Mouse (Mus musculus) left cerebral cortex, adult 8-10 months (tissue): ENCODE results near the gene Styx. TPM values are rescaled to one million over a fixed set of nuclear protein-coding genes. Genes with fewer than 3 reads are reported as not detected.

Experiments
- DNase-seq, 2 experiments: peaks; one replicate each; pipeline ENCODE4 v3.0.0; 2022; ENCODE audit warnings: low spot score in 2 of 2
- total RNA-seq, 4 experiments: library from RNA; stranded (reverse); gene quantifications; 2 replicates each; pipeline ENCODE4 v1.2.4; 2022

Styx gene
- total RNA-seq, 4 experiments from 2014 or later: 13.7 to 20.5 (median 18.9) TPM

DNA sequence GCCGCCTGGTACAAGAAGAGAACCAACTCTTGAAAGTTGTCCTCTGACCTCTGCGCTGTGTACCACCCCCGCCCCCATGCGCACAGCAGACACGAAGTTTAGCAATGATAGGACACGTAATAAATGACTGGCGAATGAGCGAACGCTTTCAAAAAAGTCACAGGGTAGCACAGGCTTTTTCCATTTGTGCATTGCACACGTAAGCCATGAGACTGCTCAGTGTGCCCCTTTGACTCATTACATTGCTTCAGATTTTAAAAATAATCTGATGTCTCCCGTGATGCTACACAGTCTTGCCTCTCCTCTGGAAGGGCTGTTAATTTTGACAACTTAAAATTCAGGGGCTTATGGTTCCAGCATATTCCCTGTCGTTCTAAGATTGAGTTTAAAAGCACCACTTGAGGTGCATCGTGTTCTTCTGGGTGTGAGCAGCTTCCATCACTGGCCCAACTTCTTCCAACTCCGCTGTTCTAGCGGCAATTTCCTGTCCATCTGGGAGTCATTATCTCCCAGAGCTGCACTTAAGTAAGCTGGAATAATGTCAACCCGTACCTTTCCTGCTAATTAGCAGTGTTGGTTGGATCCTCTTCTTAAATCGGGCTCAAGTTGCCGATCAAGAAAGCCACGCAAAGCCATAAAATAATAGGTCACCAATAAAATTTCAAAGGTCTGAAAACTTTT is 87.5 kb downstream of the Styx start:
- no peak for DNase-seq

DNA sequence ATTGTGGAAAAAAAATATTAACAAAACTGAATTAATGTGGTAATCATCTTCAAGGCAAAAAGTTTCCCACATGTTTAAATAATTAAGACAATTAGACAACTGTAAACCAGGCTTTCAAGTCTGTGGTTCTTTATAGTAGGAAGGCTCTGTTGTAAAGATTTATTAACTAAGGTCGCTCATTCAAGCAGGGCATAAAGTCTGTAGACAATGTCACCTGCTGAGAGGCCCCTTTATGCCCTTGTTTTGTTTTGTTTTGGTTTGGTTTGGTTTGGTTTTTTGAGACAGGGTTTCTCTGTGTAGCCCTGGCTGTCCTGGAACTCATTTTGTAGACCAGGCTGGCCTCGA is 88.0 kb downstream of the Styx start:
- DNase-seq: no peak

DNA sequence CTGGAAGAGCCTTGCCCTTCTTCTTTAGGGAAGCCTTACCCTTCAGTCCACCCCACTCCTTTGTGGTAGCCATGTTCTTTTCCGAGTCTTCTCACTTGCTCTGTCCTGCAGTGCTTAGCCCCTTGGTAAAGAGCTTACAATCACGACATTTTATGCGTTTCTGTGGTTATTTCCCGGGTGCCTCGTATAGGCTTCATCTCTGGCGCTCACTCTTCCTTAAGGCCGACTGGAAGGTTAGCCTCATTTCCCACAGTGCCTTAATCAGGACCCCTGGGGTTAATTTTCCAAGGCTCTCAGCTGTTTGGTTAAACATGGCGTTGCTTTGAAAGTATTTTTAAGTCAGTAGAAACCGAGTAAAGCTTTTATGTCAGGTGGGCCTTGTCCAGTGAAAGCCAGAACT is 88.5 kb downstream of the Styx start:
- DNase-seq: no peak

DNA sequence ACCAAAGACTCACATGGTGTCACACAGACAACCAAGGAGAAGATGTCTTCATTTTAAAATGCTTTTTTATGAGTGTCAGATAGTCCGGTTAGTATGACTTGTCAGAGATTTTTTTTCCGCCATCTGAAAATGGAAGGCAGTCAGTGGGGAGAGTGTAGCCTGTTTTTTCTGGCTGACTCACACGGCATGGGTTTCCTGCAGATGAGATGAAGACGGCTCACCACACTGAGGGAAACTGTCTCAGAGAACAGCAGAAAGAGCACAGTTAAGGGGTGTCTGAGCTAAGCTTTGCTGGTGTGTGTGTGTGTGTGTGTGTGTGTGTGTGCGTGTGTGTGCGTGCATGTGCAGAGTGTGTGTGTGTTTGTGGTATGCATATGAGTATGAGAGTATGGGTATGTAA is 90.4 kb downstream of the Styx start:
- DNase-seq: no peak

DNA sequence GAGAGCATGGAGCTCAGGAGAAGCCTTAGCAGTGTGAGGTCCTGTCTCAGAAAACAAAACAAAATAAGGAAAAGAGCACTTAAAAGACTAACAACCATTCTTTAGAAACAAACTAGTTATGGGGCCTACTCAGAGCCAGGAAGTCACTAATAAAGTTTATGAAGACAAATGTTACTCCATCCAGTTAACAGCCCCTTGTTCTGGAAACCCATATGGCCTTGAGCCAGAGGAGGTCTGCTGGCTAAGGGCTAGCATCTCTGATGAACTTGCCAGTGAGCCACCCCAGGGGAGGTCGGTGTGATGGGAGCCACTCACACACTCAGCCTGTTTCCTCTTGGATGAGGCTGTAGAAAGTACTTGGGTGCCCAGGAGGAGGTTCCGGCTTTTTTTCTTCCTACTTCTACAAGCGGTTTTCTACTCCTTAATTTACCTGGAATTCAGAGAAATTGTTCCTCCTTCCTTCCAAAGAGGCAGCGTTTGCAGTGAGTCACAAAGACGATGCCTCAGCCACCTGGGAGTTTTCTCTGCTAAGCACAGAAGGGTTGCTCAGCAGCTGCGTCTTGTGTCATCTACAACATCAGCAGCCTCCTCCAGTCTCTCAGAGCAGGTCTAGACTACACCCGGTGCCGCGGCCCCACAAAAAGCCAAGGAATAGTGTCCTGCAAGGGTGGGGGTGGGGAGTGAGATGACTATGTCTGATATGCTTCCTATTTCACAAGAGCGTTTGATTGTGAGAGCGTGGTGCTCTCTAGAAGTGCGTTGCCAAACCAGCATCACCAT is 92.1 kb downstream of the Styx start:
- no peak for DNase-seq

DNA sequence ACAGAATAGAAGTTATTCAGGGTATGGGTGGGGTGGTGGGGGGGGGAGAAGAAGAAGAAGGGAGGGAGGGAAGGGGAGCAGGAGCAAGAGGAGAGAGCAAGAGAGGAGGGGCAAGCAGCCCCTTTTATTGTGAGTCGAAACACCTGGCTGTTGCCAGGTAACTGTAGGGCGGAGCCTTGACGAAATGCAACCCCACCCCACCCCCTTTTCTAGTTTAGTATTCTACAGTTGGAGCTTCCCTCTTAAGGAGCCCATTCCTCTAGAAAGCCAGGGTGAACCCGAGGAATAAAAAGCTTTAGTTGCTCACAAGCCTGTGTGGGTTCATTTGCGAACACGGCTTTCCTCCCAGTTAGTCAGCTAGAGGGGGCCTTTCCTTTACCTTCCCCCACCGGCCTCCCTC is 94.0 kb downstream of the Styx start:
- no peak for DNase-seq

DNA sequence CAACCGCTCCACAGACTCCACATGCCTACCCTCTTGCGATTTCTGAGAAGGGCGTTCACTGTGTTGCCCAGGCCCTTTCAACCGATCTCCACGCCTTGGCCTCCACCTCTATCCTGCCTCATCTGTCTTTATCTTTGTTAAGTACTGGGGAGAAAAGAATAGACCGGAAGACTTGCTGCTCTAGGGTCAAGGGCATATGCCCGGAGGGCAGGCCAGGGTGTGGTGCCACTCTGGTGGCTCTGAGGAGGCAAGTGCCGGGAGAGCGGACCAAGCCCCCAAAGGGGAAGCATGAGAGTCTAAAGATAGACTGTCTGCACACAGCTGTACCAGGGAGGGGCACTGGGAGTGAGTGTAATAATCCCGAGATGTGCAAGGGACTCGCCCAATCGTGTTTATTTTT is 94.6 kb downstream of the Styx start:
- DNase-seq: no peak

DNA sequence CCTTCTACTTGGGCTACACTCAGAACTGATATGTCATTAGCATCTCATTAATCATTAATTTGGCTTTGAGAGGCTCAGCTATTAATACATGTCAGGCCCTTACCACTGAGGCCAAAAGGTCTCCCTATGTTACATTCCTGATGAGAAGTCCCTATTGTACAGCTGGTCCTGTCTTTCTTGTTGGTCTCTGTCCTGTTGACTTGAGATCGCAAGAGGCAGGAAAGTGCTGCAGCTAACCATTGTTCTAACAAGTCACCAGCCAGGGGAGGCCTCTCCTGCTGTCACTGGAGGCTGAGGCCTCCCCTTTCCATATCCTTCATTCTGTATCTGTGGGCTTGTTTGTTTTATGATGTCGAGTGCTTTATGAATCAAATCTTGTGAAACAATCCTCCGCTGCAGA is 95.9 kb downstream of the Styx start:
- no peak for DNase-seq

DNA sequence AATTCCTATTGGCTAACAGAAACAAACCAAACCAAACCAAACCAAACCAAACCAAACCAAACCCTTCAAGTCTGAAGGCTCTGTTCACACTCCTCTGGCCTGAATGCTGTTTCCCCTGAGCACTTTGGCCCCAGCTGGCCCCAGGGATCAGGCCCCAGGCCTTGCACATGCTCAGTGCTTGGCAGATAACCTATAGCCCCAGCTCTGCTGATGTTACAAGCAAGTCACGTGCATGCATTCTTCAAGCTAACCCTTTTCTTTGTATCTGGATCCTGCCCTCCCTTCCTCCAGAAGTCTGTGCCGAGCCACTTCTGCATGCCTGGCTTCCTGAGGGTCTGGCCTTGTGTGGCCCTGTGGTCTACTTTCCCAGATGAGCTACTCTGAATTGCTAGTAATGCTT is 100.2 kb downstream of the Styx start:
- DNase-seq: no peak

DNA sequence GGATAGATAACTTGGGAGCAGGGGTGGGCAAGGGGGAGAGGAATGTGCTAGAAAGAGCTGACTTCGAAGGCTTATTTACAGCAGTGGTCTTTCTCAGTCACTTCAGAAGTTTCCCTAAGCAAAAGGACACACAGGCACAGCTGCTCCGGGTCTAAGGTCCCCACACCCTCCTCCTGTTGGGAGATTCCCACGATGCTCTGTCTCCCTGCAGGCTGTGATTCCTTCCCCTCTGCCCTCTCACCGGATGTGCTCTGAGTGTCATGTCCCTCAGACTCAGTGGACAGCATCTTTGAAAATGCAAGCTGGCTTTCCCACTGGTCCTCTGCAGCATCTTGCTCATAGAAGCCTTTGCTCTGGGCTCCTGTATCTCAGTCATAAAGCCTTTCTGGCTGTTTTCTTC is 101.3 kb downstream of the Styx start:
- DNase-seq: no peak

DNA sequence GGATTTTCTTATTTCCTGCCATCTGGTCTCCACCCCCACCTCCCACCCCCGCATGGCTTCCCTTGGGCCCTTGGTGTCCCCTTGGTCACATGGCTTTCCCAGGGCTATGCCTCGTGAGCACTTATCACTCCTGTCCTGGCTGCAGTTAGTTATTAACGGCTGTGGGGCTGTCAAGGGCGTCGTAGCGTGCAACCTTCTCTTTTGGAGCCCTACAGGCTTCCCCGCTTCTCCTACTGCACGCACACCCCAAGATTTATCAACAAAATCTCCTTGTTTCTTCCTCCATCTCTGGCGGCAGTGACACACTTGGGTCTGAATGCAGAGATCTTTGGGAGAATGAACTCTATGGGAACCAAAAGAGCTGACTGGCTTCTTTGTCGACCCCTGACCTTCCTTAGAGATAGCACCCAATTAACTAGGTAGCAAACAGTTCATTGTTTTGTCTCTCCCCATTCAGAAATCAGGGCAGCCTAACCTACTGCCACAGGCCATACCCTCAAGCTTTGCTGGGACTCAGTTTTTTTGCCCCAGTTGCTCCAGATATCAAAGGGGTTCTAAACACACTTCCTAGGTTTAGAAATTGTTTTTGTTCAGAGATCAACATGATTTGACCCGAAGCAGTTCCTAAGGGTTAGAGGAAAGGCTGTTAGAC is 102.1 kb downstream of the Styx start:
- DNase-seq: no peak

DNA sequence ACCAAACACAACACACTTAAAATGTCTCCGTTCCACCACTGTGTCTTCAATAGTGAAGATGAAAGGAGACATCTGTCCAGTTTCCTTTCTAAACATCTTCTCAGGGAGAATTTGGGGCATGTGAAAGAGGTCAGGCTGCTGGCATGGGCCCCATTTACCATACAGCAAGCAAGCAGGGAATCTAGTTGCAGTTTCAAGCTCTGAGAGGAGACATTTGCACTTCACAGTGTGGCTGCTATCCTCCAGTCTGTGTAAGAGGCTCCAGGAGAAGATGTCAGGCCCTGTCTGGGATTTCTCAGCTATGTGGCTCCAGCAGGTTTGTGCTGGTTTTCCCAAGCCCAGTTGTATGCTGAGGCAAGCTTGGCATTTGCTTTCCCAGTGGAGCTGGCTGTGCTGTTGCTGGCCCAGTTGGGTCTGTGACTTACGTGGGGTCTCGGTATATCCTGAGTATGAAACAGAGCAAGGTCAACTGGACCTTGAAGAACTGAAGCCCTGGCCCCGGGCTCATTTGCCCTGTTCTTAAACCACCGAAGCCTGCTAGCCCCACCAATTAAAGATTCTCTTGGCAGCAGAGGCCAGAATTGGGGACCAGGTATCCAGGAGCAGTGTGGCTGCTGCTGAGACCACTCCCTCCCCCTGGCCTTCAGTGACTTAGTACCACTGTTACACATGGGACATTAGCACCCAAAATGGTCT is 102.8 kb downstream of the Styx start:
- DNase-seq: no peak

DNA sequence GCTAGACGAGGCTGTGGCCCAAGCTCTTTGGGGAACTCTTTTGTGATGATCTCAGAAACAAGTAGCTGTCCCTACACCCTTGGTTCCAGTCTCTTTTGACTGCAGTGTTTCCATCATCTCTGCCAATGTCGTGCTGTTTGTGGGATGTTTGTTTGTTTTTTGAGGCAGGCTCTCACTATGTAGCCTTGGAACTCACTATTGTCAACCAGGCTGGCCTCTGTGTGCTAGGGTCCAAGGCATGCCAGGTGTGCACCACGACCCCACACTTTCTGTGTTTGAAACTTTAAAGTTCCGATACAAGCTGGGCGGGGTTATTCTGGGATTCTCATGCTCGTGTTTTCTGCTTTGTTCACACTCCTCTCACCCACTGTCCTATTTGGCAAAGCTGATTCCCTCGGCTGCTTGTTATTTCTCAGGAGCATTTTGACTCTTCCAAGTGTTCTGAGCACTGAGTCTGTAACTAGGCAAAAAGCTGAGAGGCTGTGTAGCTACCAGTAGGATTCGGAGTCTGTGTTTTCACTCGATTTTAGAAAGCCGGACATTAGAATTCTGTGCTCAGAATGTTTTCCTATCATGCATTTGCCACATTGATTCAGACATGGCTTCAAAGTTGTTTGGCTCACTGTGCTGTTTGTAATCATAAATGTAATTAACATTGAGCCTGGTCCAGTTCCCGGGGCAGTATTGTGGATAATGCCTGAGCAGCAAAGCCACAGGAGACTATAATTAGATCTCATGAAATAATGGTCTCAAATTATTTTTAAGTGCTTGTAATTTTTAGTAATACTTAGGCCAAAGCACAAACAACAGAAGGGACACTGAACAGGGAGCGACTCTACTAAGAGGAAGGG is 105.0 kb downstream of the Styx start:
- DNase-seq: no peak

DNA sequence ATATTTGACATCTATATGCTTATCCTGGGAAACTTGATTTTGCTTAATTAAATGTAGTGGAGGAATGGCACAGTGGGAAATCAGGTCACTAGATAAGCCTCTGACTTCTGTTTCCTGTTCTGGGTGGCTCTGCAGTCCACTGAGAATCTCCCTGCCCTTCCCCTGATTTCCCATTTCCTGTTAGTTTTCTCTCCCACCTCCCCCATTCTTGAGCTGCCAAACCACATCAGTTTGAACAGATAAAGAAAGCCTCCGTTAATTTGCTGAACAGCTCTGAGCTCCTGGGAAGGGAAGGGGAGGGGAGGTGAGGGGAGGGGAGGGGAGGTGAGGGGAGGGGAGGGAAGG is 105.6 kb downstream of the Styx start:
- no peak for DNase-seq

DNA sequence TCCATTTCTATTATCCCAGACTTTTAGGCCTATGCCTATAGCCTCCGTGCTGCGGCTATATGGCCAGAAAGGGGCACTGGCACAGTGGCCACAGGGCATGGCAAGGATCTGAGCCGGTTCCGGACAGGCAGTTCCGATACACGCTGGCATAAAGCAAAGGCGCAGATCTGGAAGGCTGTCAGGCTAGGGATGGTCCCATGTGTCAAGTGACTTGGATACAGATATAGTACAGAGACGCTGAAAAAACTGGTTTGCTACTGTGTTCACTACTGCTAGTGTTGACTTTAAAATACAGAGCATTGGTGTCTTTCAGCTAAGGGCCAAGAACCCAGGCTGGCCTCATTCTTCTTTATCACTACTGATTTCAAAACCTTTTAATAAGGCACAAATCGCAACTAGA is 106.1 kb downstream of the Styx start:
- no peak for DNase-seq

DNA sequence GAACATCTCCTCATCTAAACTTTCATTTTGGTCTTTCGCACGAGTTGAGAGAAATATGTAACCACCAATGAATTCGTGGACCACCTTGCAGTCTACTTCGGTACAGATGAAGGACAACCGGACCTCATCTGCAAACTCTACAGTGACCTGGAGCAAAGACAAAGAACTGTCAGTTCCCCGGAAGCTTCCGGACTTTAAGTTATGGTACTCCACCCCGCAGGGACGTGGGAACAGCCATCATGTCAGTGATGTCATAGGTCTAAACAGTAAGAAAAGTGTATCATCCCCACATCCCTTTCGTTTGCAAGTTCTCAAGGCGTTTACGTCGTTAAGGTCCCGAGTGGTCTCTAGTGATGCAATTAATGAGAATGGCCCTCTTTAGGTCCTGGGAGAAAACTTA is 109.0 kb downstream of the Styx start:
- DNase-seq: no peak

DNA sequence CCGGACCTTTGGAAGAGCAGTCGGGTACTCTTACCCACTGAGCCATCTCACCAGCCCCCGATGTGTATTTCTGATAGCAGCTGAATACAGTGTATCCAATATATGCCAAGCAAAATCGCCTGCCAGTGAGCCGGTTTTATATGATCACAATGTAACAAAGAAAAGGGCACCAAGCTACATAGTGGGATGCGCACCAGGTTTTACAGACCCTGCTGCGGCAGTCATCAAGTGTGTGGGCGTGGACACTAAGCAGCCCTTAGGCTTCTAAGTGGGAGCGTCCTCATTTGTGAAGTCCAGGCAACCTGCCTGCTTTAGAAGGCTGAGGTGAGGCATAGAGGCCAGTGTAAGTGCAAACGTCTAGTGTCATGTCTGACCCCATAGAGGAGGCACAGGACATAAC is 109.6 kb downstream of the Styx start:
- DNase-seq: no peak

DNA sequence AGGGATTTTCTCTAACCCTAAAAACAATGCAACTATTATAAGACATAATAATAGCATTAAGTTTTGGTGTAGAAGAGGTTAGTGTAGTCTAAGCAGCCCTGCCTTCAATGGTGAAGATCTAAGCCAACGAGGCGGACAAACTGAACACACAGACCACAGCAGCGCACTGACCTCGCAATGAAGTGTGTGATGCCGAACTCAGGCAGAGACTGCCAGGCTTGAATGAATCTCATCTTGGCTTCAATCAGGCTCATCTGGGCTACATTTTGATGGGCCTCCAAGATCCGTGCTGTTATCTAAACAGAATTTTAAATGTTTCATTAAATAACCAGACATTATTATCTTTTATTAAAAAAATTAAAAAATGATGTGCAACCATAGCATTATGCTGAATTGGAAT is 111.1 kb downstream of the Styx start:
- DNase-seq: no peak

DNA sequence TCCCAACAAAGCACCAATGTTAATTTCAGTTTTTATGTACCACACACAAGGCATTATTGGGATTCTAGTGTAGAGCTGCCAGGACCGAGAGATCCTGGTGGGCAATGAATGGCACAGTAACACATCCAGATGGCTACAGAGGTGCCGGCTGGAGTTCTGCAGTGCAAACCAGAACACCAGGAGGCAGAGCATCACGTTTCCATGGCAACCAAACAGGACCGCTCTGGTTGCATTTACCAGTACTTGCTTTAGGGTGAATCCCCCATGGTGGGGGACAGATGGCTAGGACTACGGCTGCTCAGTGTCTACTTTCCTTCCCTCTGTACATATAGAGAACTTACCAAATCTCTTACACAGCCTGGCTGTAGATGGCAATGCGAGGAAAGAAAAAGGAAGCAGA is 111.5 kb downstream of the Styx start:
- DNase-seq: peak in 1 of 2 experiments; percentile 41

DNA sequence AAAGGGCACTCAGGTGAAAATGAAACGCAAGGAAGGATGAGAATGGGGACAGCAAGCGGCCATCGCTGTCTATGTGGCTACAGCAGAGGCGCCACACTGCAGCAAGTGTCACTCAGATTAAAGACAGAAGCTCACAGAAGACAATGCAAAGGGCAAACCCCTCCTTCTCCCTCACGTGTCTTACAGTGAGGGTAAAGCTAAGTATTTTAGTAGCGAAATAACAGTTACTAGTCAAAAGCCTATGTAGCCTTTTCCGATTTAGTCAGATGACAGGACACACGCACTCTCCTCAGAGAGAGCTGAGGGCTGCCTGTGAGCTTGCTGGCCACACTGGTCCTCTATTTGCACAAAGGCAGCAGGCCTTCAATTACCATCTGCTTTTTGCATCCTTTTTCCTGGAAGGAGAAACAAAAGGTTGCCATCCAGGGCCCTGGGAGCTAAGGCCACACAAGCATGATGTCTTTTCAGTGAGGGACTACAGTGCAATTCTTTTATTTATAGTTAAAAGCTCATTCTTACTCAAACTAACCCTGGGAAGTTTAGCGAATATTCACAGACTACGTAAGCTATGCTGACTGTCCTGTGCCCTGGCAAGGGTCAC is 112.1 kb downstream of the Styx start:
- DNase-seq: no peak

DNA sequence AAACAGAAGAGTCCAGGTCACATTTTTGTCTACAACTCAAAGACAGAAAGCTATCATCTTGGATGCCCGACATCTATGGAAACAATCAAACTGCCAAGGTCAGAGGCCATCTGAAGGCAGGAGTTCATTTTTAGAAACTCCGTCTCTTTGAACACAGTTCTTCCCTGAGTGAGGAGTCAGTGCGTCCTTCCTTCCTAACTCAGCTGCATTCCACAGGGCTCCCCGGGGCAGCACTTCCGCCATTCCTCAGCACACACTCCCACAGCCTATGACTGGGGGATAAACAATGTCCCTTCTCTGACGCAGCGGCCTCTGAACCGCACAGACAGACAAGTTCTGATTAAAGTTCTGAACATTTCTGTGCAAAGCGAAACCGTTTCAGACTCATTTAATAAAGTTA is 112.7 kb downstream of the Styx start:
- DNase-seq: no peak
